Mouse (Mus musculus): ENCODE measurements around the gene Spag4. TPM values are rescaled to one million over a fixed set of nuclear protein-coding genes. Genes with fewer than 3 reads are reported as not detected.
"Not testable (repeated sequence)": the region's sequence is repeated elsewhere in the genome, so short reads cannot be mapped to it uniquely, and the experiment has no call there.

Gene Spag4
- total RNA-seq, 2 experiments from 2014 or later, result 3.0 to 3.4 TPM

DNA sequence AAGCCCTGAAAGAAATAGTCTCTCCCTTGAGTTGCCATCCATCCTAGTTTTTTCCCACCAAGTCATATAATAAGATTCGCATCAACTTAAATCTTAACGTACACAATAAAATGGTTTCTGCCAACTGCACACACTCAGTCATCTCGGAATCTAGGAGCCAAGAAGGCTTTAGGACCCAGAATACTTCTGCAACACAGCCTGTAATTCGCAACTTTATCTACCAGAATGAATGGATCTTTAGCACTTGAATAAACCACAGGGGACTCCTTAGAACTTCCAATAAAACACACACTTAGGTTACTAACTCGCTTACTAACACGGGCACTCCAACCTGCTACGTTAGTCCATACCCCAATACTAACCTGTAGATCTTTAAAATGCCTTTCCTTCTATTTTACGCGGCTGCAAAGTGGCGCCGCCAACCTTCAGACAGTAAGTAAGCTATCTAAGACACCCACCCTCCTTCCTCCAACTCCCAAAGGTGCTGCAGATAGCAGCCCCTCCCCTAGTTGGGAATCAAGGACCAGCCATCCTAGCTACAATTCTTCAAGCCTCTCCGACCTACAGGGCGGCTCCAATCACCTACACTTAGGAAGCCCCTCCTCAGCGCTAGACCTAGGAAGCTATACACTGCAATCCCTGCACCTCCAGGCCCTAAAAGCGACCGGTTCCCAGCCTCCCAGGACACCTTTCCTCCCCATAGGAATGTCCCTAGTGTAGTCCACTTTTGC, 45.8 kb downstream of the Spag4 start:
- peak in 1 of 2 experiments; percentile 9 for DNase-seq

DNA sequence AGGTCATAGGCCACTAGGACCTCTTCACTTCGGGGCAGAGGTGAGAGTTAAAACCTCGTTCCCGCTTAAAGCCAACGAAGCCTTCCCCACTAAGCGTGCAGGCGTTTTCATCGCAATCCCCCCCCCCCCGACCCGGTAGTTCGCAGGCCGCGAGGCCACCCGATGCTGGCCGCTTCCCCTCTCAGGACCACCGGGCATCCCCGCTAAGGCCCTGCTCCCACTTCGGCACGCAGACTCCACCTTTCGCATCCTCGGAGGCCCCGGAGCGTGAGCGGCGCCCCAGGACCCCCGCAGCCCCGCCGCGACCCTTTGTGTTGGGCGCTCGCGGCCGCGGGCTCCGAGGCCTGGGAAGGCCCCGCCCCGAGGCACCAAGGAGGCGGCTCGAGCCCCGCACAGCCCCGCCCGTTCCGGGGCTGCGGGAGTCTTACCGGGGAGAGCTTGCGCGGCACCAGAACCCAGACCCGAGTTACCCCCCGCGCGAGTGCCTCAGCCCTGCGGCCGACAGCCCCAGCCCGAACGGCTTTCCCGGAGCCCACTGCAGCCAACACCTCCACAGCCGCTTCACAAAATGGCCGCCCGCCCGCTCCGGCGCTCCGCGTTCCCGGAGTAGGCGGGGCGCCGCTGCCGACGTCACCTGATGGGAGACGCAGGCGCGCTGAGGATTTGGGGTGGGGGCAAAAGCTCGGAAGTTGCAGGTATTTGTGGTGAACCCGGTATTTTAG, 46.5 kb downstream of the Spag4 start, which contains the start of the genes Cpne1 and Rbm12:
Cpne1 (minus strand) TSS at position 608 of the 722 bp plus-strand sequence.
Rbm12 (minus strand) TSS at position 621 of the 722 bp plus-strand sequence.
- peak; percentile 90 to 93 for DNase-seq

DNA sequence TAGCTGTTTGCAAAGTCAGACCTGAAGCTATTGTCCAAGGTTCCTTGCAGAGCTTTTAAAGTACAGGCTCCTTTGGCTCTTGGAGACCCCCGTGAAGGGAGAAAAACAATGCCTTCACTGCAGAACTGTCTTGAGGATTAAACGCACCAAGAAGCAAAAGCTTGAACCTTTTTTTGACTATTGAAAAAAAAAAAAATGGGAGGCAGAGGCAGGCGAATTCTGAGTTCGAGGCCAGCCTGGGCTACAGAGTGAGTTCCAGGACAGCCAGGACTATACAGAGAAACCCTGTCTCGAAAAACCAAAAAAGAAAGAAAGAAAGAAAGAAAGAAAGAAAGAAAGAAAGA, 47.1 kb downstream of the Spag4 start:
- DNase-seq, result not testable (repeated sequence)

DNA sequence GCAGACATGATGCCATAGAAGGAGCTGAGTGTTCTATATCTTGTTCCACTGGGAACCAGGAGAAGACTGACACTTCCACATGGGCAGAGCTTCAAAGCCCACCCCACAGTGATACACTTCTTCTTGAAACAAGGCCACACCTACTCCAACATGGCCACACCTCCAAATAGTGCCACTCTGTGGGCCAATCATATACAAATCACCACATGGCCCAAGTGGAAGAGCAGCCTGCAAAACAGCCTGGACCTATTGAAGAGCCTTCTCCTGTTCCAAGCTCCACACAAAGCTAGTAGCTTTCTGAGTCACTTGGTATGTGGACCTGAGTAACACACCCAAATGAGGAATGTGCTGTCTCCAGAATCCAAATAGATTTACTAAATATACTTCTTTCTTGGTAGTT, 54.6 kb downstream of the Spag4 start:
- no peak for DNase-seq

Other genes starting within 250 kb of the Spag4 start
- 10 to 100 TPM; 51.4 to 57.4 TPM for gene BC029722, start 245.7 kb upstream of the Spag4 start, total RNA-seq (2021)
- 10 to 100 TPM; 65.8 to 74.3 TPM for gene Eif6, start 238.2 kb upstream of the Spag4 start, total RNA-seq (2021)
- gene Fam83c, start 230.3 kb upstream of the Spag4 start, total RNA-seq (2021), result not detected
- 10 to 100 TPM; 76.9 to 81.8 TPM for gene Uqcc1, start 134.9 kb upstream of the Spag4 start, total RNA-seq (2021)
- gene Gm15557, start 124.4 kb upstream of the Spag4 start, total RNA-seq (2021), result not detected
- not detected for gene Gdf5, start 119.8 kb upstream of the Spag4 start, total RNA-seq (2021)
- 10 to 100 TPM; 20.1 to 21.5 TPM for gene Cep250, start 108.7 kb upstream of the Spag4 start, total RNA-seq (2021)
- 1 to 10 TPM; 1.6 to 2.0 TPM for gene 6430550D23Rik, start 57.2 kb upstream of the Spag4 start, total RNA-seq (2021)
- gene Ergic3, start 57.1 kb upstream of the Spag4 start, total RNA-seq (2021), result 100 to 1,000 TPM; 181 to 202 TPM
- not detected for gene Fer1l4, start 12.2 kb upstream of the Spag4 start, total RNA-seq (2021)
- 10 to 100 TPM; 25.0 to 26.6 TPM for gene Cpne1, start 46.8 kb downstream of the Spag4 start, total RNA-seq (2021)
- 10 to 100 TPM; 23.3 to 30.5 TPM for gene Rbm12, start 46.8 kb downstream of the Spag4 start, total RNA-seq (2021)
- gene Gm28036, start 61.9 kb downstream of the Spag4 start, total RNA-seq (2021), result 10 to 100 TPM; 23.6 to 23.8 TPM
- gene Romo1, start 78.9 kb downstream of the Spag4 start, total RNA-seq (2021), result 100 to 1,000 TPM; 159 to 179 TPM
- gene Nfs1, start 79.0 kb downstream of the Spag4 start, total RNA-seq (2021), result 10 to 100 TPM; 41.5 to 45.7 TPM
- gene Rbm39, start 115.1 kb downstream of the Spag4 start, total RNA-seq (2021), result 100 to 1,000 TPM; 318 to 371 TPM
- 100 to 1,000 TPM in 1 of 2 experiments, 10 to 100 TPM in 1; 94.5 to 101 TPM for gene Phf20, start 131.3 kb downstream of the Spag4 start, total RNA-seq (2021)
- 1 to 10 TPM; 3.9 to 5.7 TPM for gene Cnbd2, start 247.1 kb downstream of the Spag4 start, total RNA-seq (2021)
- gene Scand1, start 247.5 kb downstream of the Spag4 start, total RNA-seq (2021), result 10 to 100 TPM; 89.5 to 94.7 TPM